Mouse (Mus musculus): ENCODE results near the gene Clec9a. TPM values are rescaled to one million over a fixed set of nuclear protein-coding genes. Genes with fewer than 3 reads are reported as not detected.

Gene Clec9a
- total RNA-seq, 1 experiment: not detected

GRCm38 (mm10) chr6:129393732-129394131 lies 14.9 kb upstream of the Clec9a start:
- no peak for TF ChIP-seq CHD2 (IDR thresholded peaks at IDR 0.05; ENCODE audit: low read depth, low read length)
- Histone ChIP-seq H3K4me1 (ENCODE audit: control insufficient read depth in 2 of 2, insufficient read depth in 2 of 2, low read length in 2 of 2, poor library complexity in 1 of 2) (no peaks in the 10 kb centered on the region), H3K27ac (ENCODE audit: insufficient read depth, low read depth, low read length, poor library complexity, severe bottlenecking) (no peak overlapping the region), H3K4me3 (ENCODE audit: insufficient read depth in 1 of 2, low read depth in 1 of 2, low read length in 2 of 2, poor library complexity in 1 of 2, severe bottlenecking in 1 of 2) (no peak overlapping the region), H3K9me3 (ENCODE audit: control insufficient read depth, insufficient read depth, low read depth, low read length) (no peaks in the 10 kb centered on the region), H3K36me3 (ENCODE audit: control insufficient read depth, insufficient read depth, low read length, poor library complexity, severe bottlenecking) (no peaks in the 10 kb centered on the region), H3K9ac (ENCODE audit: insufficient read depth, low read depth, low read length, poor library complexity, severe bottlenecking) (no peak overlapping the region)
- in situ Hi-C loops (cut with MboI; ENCODE audit: low sequenced_read_pairs in 2 of 2, unreplicated experiment in 2 of 2): no loop called here
- DNase-seq (ENCODE audit: low read depth, low spot score): no peak

GRCm38 (mm10) chr6:129396997-129397396 lies 11.7 kb upstream of the Clec9a start, which contains the start of gene Clec1b:
TSS of gene Clec1b (plus strand) at chr6:129397297.
- TF ChIP-seq ZC3H11A (IDR thresholded peaks at IDR 0.05; ENCODE audit: borderline replicate concordance, low read depth, low read length) (no peak), CHD2 (IDR thresholded peaks at IDR 0.05; ENCODE audit: low read depth, low read length) (no peak), MAFK (IDR thresholded peaks at IDR 0.05; ENCODE audit: insufficient read depth, low read depth, low read length) (no peak), ZNF384 (IDR thresholded peaks at IDR 0.05; ENCODE audit: low read depth, low read length) (no peak), HCFC1 (IDR thresholded peaks at IDR 0.05; ENCODE audit: borderline replicate concordance, insufficient read depth, low read length) (no peak)
- no peak within 1 kb of the TSS for H3K9ac ChIP-seq (ENCODE audit: insufficient read depth, low read depth, low read length, poor library complexity, severe bottlenecking)

GRCm38 (mm10) chr6:129399945-129400344 lies 8.7 kb upstream of the Clec9a start:
- no peaks in the 10 kb centered on the region for H3K9me3 ChIP-seq (ENCODE audit: control insufficient read depth, insufficient read depth, low read depth, low read length)
- in situ Hi-C loops (cut with MboI; ENCODE audit: low sequenced_read_pairs in 2 of 2, unreplicated experiment in 2 of 2): no loop called here
- no peak overlapping the region for H3K9ac ChIP-seq (ENCODE audit: insufficient read depth, low read depth, low read length, poor library complexity, severe bottlenecking)
- H3K36me3 ChIP-seq (ENCODE audit: control insufficient read depth, insufficient read depth, low read length, poor library complexity, severe bottlenecking): no peaks in the 10 kb centered on the region
- H3K4me1 ChIP-seq (ENCODE audit: control insufficient read depth in 2 of 2, insufficient read depth in 2 of 2, low read length in 2 of 2, poor library complexity in 1 of 2): no peaks in the 10 kb centered on the region
- H3K4me3 ChIP-seq (ENCODE audit: insufficient read depth in 1 of 2, low read depth in 1 of 2, low read length in 2 of 2, poor library complexity in 1 of 2, severe bottlenecking in 1 of 2): no peak overlapping the region
- TF ChIP-seq ZC3H11A (IDR thresholded peaks at IDR 0.05; ENCODE audit: borderline replicate concordance, low read depth, low read length) (no peak), HCFC1 (IDR thresholded peaks at IDR 0.05; ENCODE audit: borderline replicate concordance, insufficient read depth, low read length) (no peak), MAFK (IDR thresholded peaks at IDR 0.05; ENCODE audit: insufficient read depth, low read depth, low read length) (no peak)
- DNase-seq (ENCODE audit: low read depth, low spot score): no peak
- no peak overlapping the region for H3K27ac ChIP-seq (ENCODE audit: insufficient read depth, low read depth, low read length, poor library complexity, severe bottlenecking)

More at GRCm38 (mm10) chr6:129396997-129397396, 11.7 kb upstream of the Clec9a start, which contains the start of gene Clec1b:
- in situ Hi-C loops (cut with MboI; ENCODE audit: low sequenced_read_pairs in 2 of 2, unreplicated experiment in 2 of 2): no loop called here
- Histone ChIP-seq H3K27ac (ENCODE audit: insufficient read depth, low read depth, low read length, poor library complexity, severe bottlenecking) (no peak within 1 kb of the TSS), H3K36me3 (ENCODE audit: control insufficient read depth, insufficient read depth, low read length, poor library complexity, severe bottlenecking) (no peaks in the 10 kb centered on the region), H3K4me3 (ENCODE audit: insufficient read depth in 1 of 2, low read depth in 1 of 2, low read length in 2 of 2, poor library complexity in 1 of 2, severe bottlenecking in 1 of 2) (no peak within 1 kb of the TSS), H3K9me3 (ENCODE audit: control insufficient read depth, insufficient read depth, low read depth, low read length) (no peaks in the 10 kb centered on the region), H3K4me1 (ENCODE audit: control insufficient read depth in 2 of 2, insufficient read depth in 2 of 2, low read length in 2 of 2, poor library complexity in 1 of 2) (no peaks in the 10 kb centered on the region)
- DNase-seq (ENCODE audit: low read depth, low spot score): no peak

GRCm38 (mm10) chr6:129402404-129402803 lies 6.3 kb upstream of the Clec9a start:
- no peak overlapping the region for H3K27ac ChIP-seq (ENCODE audit: insufficient read depth, low read depth, low read length, poor library complexity, severe bottlenecking)
- no peaks in the 10 kb centered on the region for H3K4me1 ChIP-seq (ENCODE audit: control insufficient read depth in 2 of 2, insufficient read depth in 2 of 2, low read length in 2 of 2, poor library complexity in 1 of 2)
- no peak for DNase-seq (ENCODE audit: low read depth, low spot score)
- no peak for TF ChIP-seq ZC3H11A (IDR thresholded peaks at IDR 0.05; ENCODE audit: borderline replicate concordance, low read depth, low read length)
- no peak for TF ChIP-seq CHD2 (IDR thresholded peaks at IDR 0.05; ENCODE audit: low read depth, low read length)
- no peak for TF ChIP-seq HCFC1 (IDR thresholded peaks at IDR 0.05; ENCODE audit: borderline replicate concordance, insufficient read depth, low read length)
- TF ChIP-seq MAFK (IDR thresholded peaks at IDR 0.05; ENCODE audit: insufficient read depth, low read depth, low read length): no peak
- no peak for TF ChIP-seq ZNF384 (IDR thresholded peaks at IDR 0.05; ENCODE audit: low read depth, low read length)
- in situ Hi-C loops (cut with MboI; ENCODE audit: low sequenced_read_pairs in 2 of 2, unreplicated experiment in 2 of 2): no loop called here
- no peaks in the 10 kb centered on the region for H3K36me3 ChIP-seq (ENCODE audit: control insufficient read depth, insufficient read depth, low read length, poor library complexity, severe bottlenecking)
- H3K9ac ChIP-seq (ENCODE audit: insufficient read depth, low read depth, low read length, poor library complexity, severe bottlenecking): no peak overlapping the region
- H3K9me3 ChIP-seq (ENCODE audit: control insufficient read depth, insufficient read depth, low read depth, low read length): no peaks in the 10 kb centered on the region
- no peak overlapping the region for H3K4me3 ChIP-seq (ENCODE audit: insufficient read depth in 1 of 2, low read depth in 1 of 2, low read length in 2 of 2, poor library complexity in 1 of 2, severe bottlenecking in 1 of 2)

- in situ Hi-C loops (cut with MboI; ENCODE audit: low sequenced_read_pairs in 2 of 2, unreplicated experiment in 2 of 2): no loop called here
- no peak for DNase-seq (ENCODE audit: low read depth, low spot score)
- H3K4me1 ChIP-seq (ENCODE audit: control insufficient read depth in 2 of 2, insufficient read depth in 2 of 2, low read length in 2 of 2, poor library complexity in 1 of 2): no peaks in the 10 kb centered on the region
- no peak overlapping the region for H3K4me3 ChIP-seq (ENCODE audit: insufficient read depth in 1 of 2, low read depth in 1 of 2, low read length in 2 of 2, poor library complexity in 1 of 2, severe bottlenecking in 1 of 2)
- no peak overlapping the region for H3K27ac ChIP-seq (ENCODE audit: insufficient read depth, low read depth, low read length, poor library complexity, severe bottlenecking)
- H3K9me3 ChIP-seq (ENCODE audit: control insufficient read depth, insufficient read depth, low read depth, low read length): no peaks in the 10 kb centered on the region
- no peak overlapping the region for H3K9ac ChIP-seq (ENCODE audit: insufficient read depth, low read depth, low read length, poor library complexity, severe bottlenecking)
- no peak for TF ChIP-seq CHD2 (IDR thresholded peaks at IDR 0.05; ENCODE audit: low read depth, low read length)
- no peak for TF ChIP-seq MAFK (IDR thresholded peaks at IDR 0.05; ENCODE audit: insufficient read depth, low read depth, low read length)
- no peak for TF ChIP-seq HCFC1 (IDR thresholded peaks at IDR 0.05; ENCODE audit: borderline replicate concordance, insufficient read depth, low read length)
- H3K36me3 ChIP-seq (ENCODE audit: control insufficient read depth, insufficient read depth, low read length, poor library complexity, severe bottlenecking): no peaks in the 10 kb centered on the region
Measured at GRCm38 (mm10) chr6:129403391-129403790, 5.3 kb upstream of the Clec9a start.
